Mouse (Mus musculus) kidney, adult 2 months (tissue): ENCODE measurements around the gene Mxd4.

Experiments used
- CTCF ChIP-seq: fragments of 200-500 bp; conservative IDR thresholded peaks from 2 replicates; pipeline ENCODE4 v1.5.1; 2011; ENCODE audit warnings: low read depth, mild to moderate bottlenecking, control low read depth, low read length, moderate library complexity, mixed read lengths; ENCODE audit not compliant: insufficient read depth, insufficient read length
- POLR2A ChIP-seq: fragments of 200-500 bp; IDR thresholded peaks from one replicate; pipeline ENCODE4 v1.6.1; 2011; ENCODE audit warnings: low read depth, low read length, control low read depth

- no peak for TF ChIP-seq CTCF
- no peak for TF ChIP-seq POLR2A
Observed at GRCm38 (mm10) chr5:34169954-34170353, 17.6 kb downstream of the Mxd4 start.
